Mouse (Mus musculus): Measurements from ENCODE around the gene Cep97.

DNA sequence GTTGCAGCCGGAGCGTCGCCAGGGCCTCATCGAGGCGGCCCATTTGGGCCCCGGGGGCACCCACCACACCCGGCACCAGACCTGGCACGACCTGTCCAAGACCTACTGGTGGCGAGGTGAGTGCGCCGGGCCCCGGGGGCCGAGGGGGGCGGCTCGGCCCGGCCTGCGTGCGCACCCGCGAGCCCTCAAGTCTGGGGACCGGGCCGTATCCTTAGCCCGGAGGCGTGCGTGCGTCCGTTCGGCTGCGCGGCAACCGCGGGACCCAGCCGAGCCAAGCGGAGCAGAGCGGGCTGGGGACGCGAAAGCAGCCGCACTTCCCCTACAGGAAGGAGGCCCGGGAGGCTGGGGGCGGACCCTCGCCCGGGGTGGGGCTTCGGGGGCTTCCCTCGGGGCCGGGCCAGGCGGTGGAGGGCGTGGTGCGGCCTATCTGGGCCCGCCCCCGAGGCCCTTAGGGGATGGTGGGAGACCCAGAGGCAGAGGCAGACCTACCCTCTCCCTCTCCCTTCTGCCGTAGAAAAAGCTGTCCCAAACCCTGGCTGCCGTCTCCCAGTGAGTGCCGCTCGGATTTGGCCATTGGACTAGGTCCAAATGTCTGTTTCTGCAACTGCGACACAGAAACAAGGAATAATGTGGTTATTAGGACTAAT, 39.7 kb upstream of the Cep97 start:
- TF ChIP-seq CTCF (IDR thresholded peaks at IDR 0.05; ENCODE audit: borderline replicate concordance, control insufficient read depth, extremely low read depth, insufficient read depth, low read length, poor library complexity) (no peak; the same call in 1 of the 2 replicates), POLR2A (IDR thresholded peaks at IDR 0.05; ENCODE audit: control insufficient read depth, extremely low read depth, insufficient read depth, low read length, poor library complexity) (no peak)
